Mouse (Mus musculus): ENCODE results near the gene Scaper. TPM values are rescaled to one million over a fixed set of nuclear protein-coding genes. Genes with fewer than 3 reads are reported as not detected.

The Scaper gene
- polyA plus RNA-seq, 1 experiment from 2014 or later = 9.4 TPM

- no peaks in the 10 kb centered on the region for H3K9me3 ChIP-seq (replicated peaks; ENCODE audit: low read length)
- H3K4me1 ChIP-seq (replicated peaks; ENCODE audit: insufficient read depth, low read length) = no peaks in the 10 kb centered on the region
- no peak overlapping the region for H3K27ac ChIP-seq
- peak; percentile 75 for TF ChIP-seq CTCF (IDR thresholded peaks at IDR 0.05; ENCODE audit: low read depth)
- no peaks in the 10 kb centered on the region for H3K27me3 ChIP-seq (ENCODE audit: insufficient read depth, low read length)
- no peaks in the 10 kb centered on the region for H3K36me3 ChIP-seq (ENCODE audit: insufficient read depth, low read length)
- ATAC-seq (replicated peaks; ENCODE audit: low FRiP score, low read depth) (no peak), DNase-seq (ENCODE audit: low spot score) (peak; percentile 74)
- H3K4me2 ChIP-seq (ENCODE audit: low read length) = no peak overlapping the region
- no peak overlapping the region for H3K4me3 ChIP-seq (replicated peaks; ENCODE audit: low read depth, low read length)
- H3K9ac ChIP-seq (ENCODE audit: low read depth, low read length) = no peak overlapping the region
- WGBS = 73% methylated on average over 3 of the region's 3 CpGs
Observed at GRCm38 (mm10) chr9:55918579-55918978, 19.3 kb downstream of the Scaper start.

- TF ChIP-seq CTCF (IDR thresholded peaks at IDR 0.05; ENCODE audit: low read depth) = no peak
- ATAC-seq (replicated peaks; ENCODE audit: low FRiP score, low read depth) (no peak), DNase-seq (ENCODE audit: low spot score) (no peak)
- Histone ChIP-seq H3K4me1 (replicated peaks; ENCODE audit: insufficient read depth, low read length) (no peaks in the 10 kb centered on the region), H3K9ac (ENCODE audit: low read depth, low read length) (no peak overlapping the region), H3K4me3 (replicated peaks; ENCODE audit: low read depth, low read length) (no peak overlapping the region), H3K9me3 (replicated peaks; ENCODE audit: low read length) (no peaks in the 10 kb centered on the region), H3K27me3 (ENCODE audit: insufficient read depth, low read length) (no peaks in the 10 kb centered on the region), H3K4me2 (ENCODE audit: low read length) (no peak overlapping the region), H3K27ac (no peak overlapping the region), H3K36me3 (ENCODE audit: insufficient read depth, low read length) (no peaks in the 10 kb centered on the region)
Observed at GRCm38 (mm10) chr9:55916751-55917150, 21.2 kb downstream of the Scaper start.

GRCm38 (mm10) chr9:55911481-55911880, 26.4 kb downstream of the Scaper start:
- H3K27ac ChIP-seq = no peak overlapping the region
- no peak overlapping the region for H3K4me2 ChIP-seq (ENCODE audit: low read length)
- TF ChIP-seq CTCF (IDR thresholded peaks at IDR 0.05; ENCODE audit: low read depth) = no peak
- H3K9me3 ChIP-seq (replicated peaks; ENCODE audit: low read length) = no peaks in the 10 kb centered on the region
- H3K9ac ChIP-seq (ENCODE audit: low read depth, low read length) = no peak overlapping the region
- 0 out of 2 replicates have a peak, but pooled peaks cover 4% of the 10 kb centered on the region for H3K36me3 ChIP-seq (ENCODE audit: insufficient read depth, low read length)
- 75% methylated on average over 2 of the region's 2 CpGs for WGBS
- no peak for ATAC-seq (replicated peaks; ENCODE audit: low FRiP score, low read depth)
- no peaks in the 10 kb centered on the region for H3K27me3 ChIP-seq (ENCODE audit: insufficient read depth, low read length)
- H3K4me1 ChIP-seq (replicated peaks; ENCODE audit: insufficient read depth, low read length) = no peaks in the 10 kb centered on the region
- DNase-seq (ENCODE audit: low spot score) = no peak
- H3K4me3 ChIP-seq (replicated peaks; ENCODE audit: low read depth, low read length) = no peak overlapping the region

- no peak overlapping the region for H3K27ac ChIP-seq
- TF ChIP-seq CTCF (IDR thresholded peaks at IDR 0.05; ENCODE audit: low read depth) = no peak
- no peaks in the 10 kb centered on the region for H3K9me3 ChIP-seq (replicated peaks; ENCODE audit: low read length)
- H3K36me3 ChIP-seq (ENCODE audit: insufficient read depth, low read length) = no peaks in the 10 kb centered on the region
- ATAC-seq (replicated peaks; ENCODE audit: low FRiP score, low read depth) (no peak), DNase-seq (ENCODE audit: low spot score) (no peak)
- 84% methylated on average over 2 of the region's 2 CpGs for WGBS
- H3K4me3 ChIP-seq (replicated peaks; ENCODE audit: low read depth, low read length) = no peak overlapping the region
- H3K4me1 ChIP-seq (replicated peaks; ENCODE audit: insufficient read depth, low read length) = no peaks in the 10 kb centered on the region
- H3K4me2 ChIP-seq (ENCODE audit: low read length) = no peak overlapping the region
- H3K9ac ChIP-seq (ENCODE audit: low read depth, low read length) = no peak overlapping the region
- no peaks in the 10 kb centered on the region for H3K27me3 ChIP-seq (ENCODE audit: insufficient read depth, low read length)
Observed at GRCm38 (mm10) chr9:55902964-55903363, 35.0 kb downstream of the Scaper start.

- H3K9ac ChIP-seq (ENCODE audit: low read depth, low read length) = no peak overlapping the region
- ATAC-seq (replicated peaks; ENCODE audit: low FRiP score, low read depth) (no peak), DNase-seq (ENCODE audit: low spot score) (no peak)
- H3K36me3 ChIP-seq (ENCODE audit: insufficient read depth, low read length) = no peaks in the 10 kb centered on the region
- H3K4me1 ChIP-seq (replicated peaks; ENCODE audit: insufficient read depth, low read length) = no peaks in the 10 kb centered on the region
- H3K27ac ChIP-seq = no peak overlapping the region
- no peak overlapping the region for H3K4me3 ChIP-seq (replicated peaks; ENCODE audit: low read depth, low read length)
- no peaks in the 10 kb centered on the region for H3K27me3 ChIP-seq (ENCODE audit: insufficient read depth, low read length)
- 72% methylated on average over 3 of the region's 3 CpGs for WGBS
- H3K9me3 ChIP-seq (replicated peaks; ENCODE audit: low read length) = no peaks in the 10 kb centered on the region
- no peak for TF ChIP-seq CTCF (IDR thresholded peaks at IDR 0.05; ENCODE audit: low read depth)
- no peak overlapping the region for H3K4me2 ChIP-seq (ENCODE audit: low read length)
Observed at GRCm38 (mm10) chr9:55901588-55901987, 36.3 kb downstream of the Scaper start.

- Histone ChIP-seq H3K4me3 (replicated peaks; ENCODE audit: low read depth, low read length) (no peak overlapping the region), H3K36me3 (ENCODE audit: insufficient read depth, low read length) (no peaks in the 10 kb centered on the region), H3K4me2 (ENCODE audit: low read length) (no peak overlapping the region), H3K27ac (no peak overlapping the region), H3K4me1 (replicated peaks; ENCODE audit: insufficient read depth, low read length) (no peaks in the 10 kb centered on the region), H3K27me3 (ENCODE audit: insufficient read depth, low read length) (no peaks in the 10 kb centered on the region), H3K9me3 (replicated peaks; ENCODE audit: low read length) (no peaks in the 10 kb centered on the region), H3K9ac (ENCODE audit: low read depth, low read length) (no peak overlapping the region)
- ATAC-seq (replicated peaks; ENCODE audit: low FRiP score, low read depth) (no peak), DNase-seq (ENCODE audit: low spot score) (no peak)
- WGBS = 57% methylated on average over 4 of the region's 4 CpGs
- no peak for TF ChIP-seq CTCF (IDR thresholded peaks at IDR 0.05; ENCODE audit: low read depth)
Observed at GRCm38 (mm10) chr9:55900531-55900930, 37.4 kb downstream of the Scaper start.

- no peak overlapping the region for H3K4me3 ChIP-seq (replicated peaks; ENCODE audit: low read depth, low read length)
- H3K4me1 ChIP-seq (replicated peaks; ENCODE audit: insufficient read depth, low read length) = no peaks in the 10 kb centered on the region
- no peaks in the 10 kb centered on the region for H3K9me3 ChIP-seq (replicated peaks; ENCODE audit: low read length)
- 55% methylated on average over 1 of the region's 1 CpGs for WGBS
- no peak overlapping the region for H3K4me2 ChIP-seq (ENCODE audit: low read length)
- no peak overlapping the region for H3K9ac ChIP-seq (ENCODE audit: low read depth, low read length)
- H3K27ac ChIP-seq = no peak overlapping the region
- no peaks in the 10 kb centered on the region for H3K27me3 ChIP-seq (ENCODE audit: insufficient read depth, low read length)
- no peak for TF ChIP-seq CTCF (IDR thresholded peaks at IDR 0.05; ENCODE audit: low read depth)
- DNase-seq (ENCODE audit: low spot score) = peak; percentile 31
- no peaks in the 10 kb centered on the region for H3K36me3 ChIP-seq (ENCODE audit: insufficient read depth, low read length)
- ATAC-seq (replicated peaks; ENCODE audit: low FRiP score, low read depth) = no peak
Observed at GRCm38 (mm10) chr9:55878066-55878465, 59.9 kb downstream of the Scaper start.
